In the genomic region with DNA sequence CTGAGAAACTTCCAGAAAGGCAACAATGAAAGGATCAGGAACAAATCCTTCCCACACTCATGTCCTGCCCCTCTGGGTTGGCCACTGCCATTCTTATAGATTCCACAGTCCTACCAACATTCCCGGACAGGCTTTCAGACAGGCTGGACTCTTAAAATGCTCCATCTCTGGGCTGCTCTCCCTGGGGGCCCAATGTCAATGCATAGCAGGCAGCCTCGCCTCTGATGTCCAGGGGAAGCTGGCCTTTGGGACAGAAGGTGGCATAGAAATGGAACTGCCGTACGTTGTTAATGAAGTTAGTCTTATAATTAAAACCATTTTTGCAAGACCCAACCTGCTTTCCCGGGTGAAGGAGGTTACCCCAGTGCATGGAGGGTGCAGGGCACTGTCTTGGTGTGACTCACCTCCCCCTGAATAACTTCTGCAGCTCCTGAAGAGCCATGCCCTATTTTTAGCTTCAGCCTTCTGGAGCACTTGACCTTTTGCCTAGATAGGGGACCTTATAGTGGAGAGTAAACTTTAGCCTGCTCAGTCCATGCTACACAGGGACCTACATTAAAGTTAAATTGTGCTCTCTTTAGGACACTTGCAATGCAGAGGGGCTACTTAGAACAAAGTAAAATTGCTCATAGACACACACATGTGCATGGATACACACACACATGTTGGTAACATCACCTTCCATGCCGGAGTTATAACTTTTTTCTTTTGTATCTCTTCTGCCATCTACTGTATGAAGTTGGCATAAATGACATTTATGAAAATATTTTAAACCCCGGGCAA, we compare ENCODE assay signal across 12 mouse cellular contexts. TPM values are rescaled to one million over a fixed set of nuclear protein-coding genes. Genes with fewer than 3 reads are reported as not detected.
DNase-seq lines count a peak whose midpoint lies in the region; ATAC-seq and TF ChIP-seq lines count a peak whose summit lies in the region.
"Had no signal": no experiment of that assay in that cellular context is flagged by ENCODE, and none has a peak within 500 bp of the region (broad histone marks: within the 10 kb centered on the region; RNA-seq: fewer than 3 reads in every experiment).

No protein-coding gene starts in this region.

- no peak for ATAC-seq in intestine, postnatal 0 days
- no peak; the same call in 1 of the 2 replicates for ATAC-seq in intestine, embryonic 15.5 days
- peak; percentile 70; the same call in 1 of the 2 replicates for ATAC-seq in heart, embryonic 14.5 days (ENCODE audit: insufficient number of reproducible peaks, insufficient read depth, low FRiP score, low read depth)

- no peak overlapping the region for H3K27ac ChIP-seq in intestine, postnatal 0 days (ENCODE audit: low read depth, low read length)
- no peak overlapping the region for H3K27ac ChIP-seq in intestine, embryonic 15.5 days
- H3K27ac ChIP-seq in heart, embryonic 14.5 days (replicated peaks in 1 of 2; ENCODE audit: control insufficient read depth in 1 of 2, insufficient read depth in 1 of 2, low read depth in 2 of 2, low read length in 2 of 2), result peak overlapping the region; percentile 70 to 71
- H3K27ac ChIP-seq: embryonic facial prominence, embryonic 12.5 days; macrophage had no signal

- TF ChIP-seq CTCF in intestine, postnatal 0 days (IDR thresholded peaks at IDR 0.05; ENCODE audit: low read depth), result peak; percentile 58

- no peaks in the 10 kb centered on the region for H3K9me3 ChIP-seq in intestine, postnatal 0 days (ENCODE audit: control insufficient read depth)
- H3K9me3 ChIP-seq in intestine, embryonic 15.5 days, result no peaks in the 10 kb centered on the region
- no peaks in the 10 kb centered on the region for H3K9me3 ChIP-seq in heart, embryonic 14.5 days (ENCODE audit: control insufficient read depth, low read length)
- H3K9me3 ChIP-seq: embryonic facial prominence, embryonic 12.5 days had no signal

- 0 out of 2 replicates have a peak, but pooled peaks cover 6% of the 10 kb centered on the region for H3K27me3 ChIP-seq in intestine, postnatal 0 days (replicated peaks; ENCODE audit: control insufficient read depth, insufficient read depth, low read length)
- H3K27me3 ChIP-seq in intestine, embryonic 15.5 days (replicated peaks), result no peaks in the 10 kb centered on the region
- no peaks in the 10 kb centered on the region for H3K27me3 ChIP-seq in heart, embryonic 14.5 days (ENCODE audit: control insufficient read depth, insufficient read depth, low read length)

- no peak overlapping the region for H3K4me3 ChIP-seq in intestine, postnatal 0 days (ENCODE audit: low read depth, low read length)
- H3K4me3 ChIP-seq in intestine, embryonic 15.5 days (replicated peaks), result no peak overlapping the region
- no peak overlapping the region for H3K4me3 ChIP-seq in heart, embryonic 14.5 days (ENCODE audit: control insufficient read depth in 1 of 2, insufficient read depth in 1 of 2, low read depth in 1 of 2, low read length in 2 of 2)
- H3K4me3 ChIP-seq: embryonic facial prominence, embryonic 12.5 days had no signal

- no peaks in the 10 kb centered on the region for H3K4me1 ChIP-seq in intestine, postnatal 0 days (replicated peaks; ENCODE audit: control insufficient read depth, insufficient read depth, low read length)
- no peaks in the 10 kb centered on the region for H3K4me1 ChIP-seq in intestine, embryonic 15.5 days (replicated peaks)
- H3K4me1 ChIP-seq in heart, embryonic 14.5 days (ENCODE audit: control insufficient read depth in 2 of 2, insufficient read depth in 2 of 2, low read length in 2 of 2), result peaks cover 4 to 9% of the 10 kb centered on the region in 2 experiments
- H3K4me1 ChIP-seq: embryonic facial prominence, embryonic 12.5 days had no signal

- H3K9ac ChIP-seq in intestine, postnatal 0 days (ENCODE audit: low read depth, low read length), result no peak overlapping the region
- no peak overlapping the region for H3K9ac ChIP-seq in intestine, embryonic 15.5 days
- H3K9ac ChIP-seq in heart, embryonic 14.5 days (ENCODE audit: low read length), result no peak overlapping the region
- H3K9ac ChIP-seq: embryonic facial prominence, embryonic 12.5 days had no signal

- no peaks in the 10 kb centered on the region for H3K36me3 ChIP-seq in intestine, postnatal 0 days (ENCODE audit: control insufficient read depth, insufficient read depth)
- no peaks in the 10 kb centered on the region for H3K36me3 ChIP-seq in intestine, embryonic 15.5 days
- no peaks in the 10 kb centered on the region for H3K36me3 ChIP-seq in heart, embryonic 14.5 days (ENCODE audit: control insufficient read depth, insufficient read depth, low read length)
- H3K36me3 ChIP-seq: embryonic facial prominence, embryonic 12.5 days had no signal

- DNase-seq in A20 (ENCODE audit: low read depth, low spot score) (peak; percentile 46), MN1 (ENCODE audit: low spot score) (peak; percentile 41)
- no peak for DNase-seq in spleen, postnatal 10 days (ENCODE audit: low spot score in 2 of 2)
- no peak for DNase-seq in right cerebral cortex, adult 18-20 months
- DNase-seq in frontal cortex, postnatal 36 days (ENCODE audit: low spot score in 2 of 2), result no peak
- DNase-seq: right cerebral cortex, postnatal 25 days had no signal

- no peak overlapping the region for H3K4me2 ChIP-seq in intestine, postnatal 0 days (replicated peaks; ENCODE audit: low read depth)
- H3K4me2 ChIP-seq in intestine, embryonic 15.5 days (replicated peaks), result no peak overlapping the region
- peak overlapping the region; percentile 53 for H3K4me2 ChIP-seq in heart, embryonic 14.5 days (ENCODE audit: low read length)
- H3K4me2 ChIP-seq: embryonic facial prominence, embryonic 12.5 days had no signal

- WGBS in intestine, postnatal 0 days, result 66% methylated on average over 7 of the region's 7 CpGs
- WGBS in intestine, embryonic 15.5 days, result 61% methylated on average over 7 of the region's 7 CpGs
- 26% methylated on average over 7 of the region's 7 CpGs for WGBS in heart, embryonic 14.5 days

RNA-seq across cellular contexts. Expression of a gene that starts 25.5 kb away (rescaled TPM):
- polyA plus RNA-seq in intestine, postnatal 0 days (2015; fragmentation: Nextera tagmentation; extraction: Ambion mirVana), result 230 TPM in 2 replicates
- polyA plus RNA-seq in intestine, embryonic 15.5 days (2015; fragmentation: Nextera tagmentation; extraction: Ambion mirVana), result 396 and 421 TPM in 2 replicates
- polyA plus RNA-seq in heart, embryonic 14.5 days (2014; fragmentation: Nextera tagmentation; extraction: Ambion mirVana), result 2,296 and 2,316 TPM in 2 replicates

RNA-seq across cellular contexts. Expression of a gene that starts 57.8 kb away (rescaled TPM):
- not detected in 2 replicates for polyA plus RNA-seq in intestine, postnatal 0 days (2015; fragmentation: Nextera tagmentation; extraction: Ambion mirVana)
- not detected in 2 replicates for polyA plus RNA-seq in intestine, embryonic 15.5 days (2015; fragmentation: Nextera tagmentation; extraction: Ambion mirVana)
- not detected in 2 replicates for polyA plus RNA-seq in heart, embryonic 14.5 days (2014; fragmentation: Nextera tagmentation; extraction: Ambion mirVana)
- polyA plus RNA-seq: macrophage; urinary bladder, adult 2 months had no signal

Comparison
In these comparisons a context has a peak if more than half of its experiments do, and no peak if none do; other contexts are left out.
1. H3K27ac ChIP-seq: peak in heart, embryonic 14.5 days (2 of 2); none in intestine, postnatal 0 days (single experiment) and intestine, embryonic 15.5 days (single experiment).
2. DNase-seq: peak in A20 (single experiment) and MN1 (single experiment); none in spleen, postnatal 10 days (0 of 2), right cerebral cortex, adult 18-20 months (single experiment) and frontal cortex, postnatal 36 days (0 of 2).